Mouse (Mus musculus): ENCODE measurements around the gene Olfr1346.
"Not testable (repeated sequence)": the region's sequence is repeated elsewhere in the genome, so short reads cannot be mapped to it uniquely, and the experiment has no call there.

The Olfr1346 gene

GRCm38 (mm10) chr7:6466951-6467350 is at the start of gene Olfr1346:
TSS of gene Olfr1346 (plus strand) at chr7:6467101.
- no peak for DNase-seq

DNA sequence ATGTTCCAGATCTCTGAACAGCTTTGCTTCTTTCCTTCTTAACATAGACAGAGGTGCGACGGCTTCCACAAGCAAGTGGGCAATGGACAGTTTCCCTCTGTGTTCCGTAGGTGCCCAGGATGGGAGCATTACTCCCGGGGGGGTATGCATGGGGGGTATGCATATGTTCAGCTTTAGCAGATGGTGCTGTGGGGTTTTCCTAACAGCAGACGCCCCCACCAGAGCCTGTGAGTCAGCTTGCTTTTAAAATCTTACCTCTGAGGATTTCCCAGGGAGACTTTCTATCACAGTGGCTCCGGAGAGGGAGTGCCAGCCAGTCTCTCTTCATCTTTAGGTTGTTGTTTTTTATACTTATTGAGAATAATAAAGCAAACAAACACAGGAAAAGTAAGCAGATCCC is 47.0 kb upstream of the Olfr1346 start:
- no peak for DNase-seq

DNA sequence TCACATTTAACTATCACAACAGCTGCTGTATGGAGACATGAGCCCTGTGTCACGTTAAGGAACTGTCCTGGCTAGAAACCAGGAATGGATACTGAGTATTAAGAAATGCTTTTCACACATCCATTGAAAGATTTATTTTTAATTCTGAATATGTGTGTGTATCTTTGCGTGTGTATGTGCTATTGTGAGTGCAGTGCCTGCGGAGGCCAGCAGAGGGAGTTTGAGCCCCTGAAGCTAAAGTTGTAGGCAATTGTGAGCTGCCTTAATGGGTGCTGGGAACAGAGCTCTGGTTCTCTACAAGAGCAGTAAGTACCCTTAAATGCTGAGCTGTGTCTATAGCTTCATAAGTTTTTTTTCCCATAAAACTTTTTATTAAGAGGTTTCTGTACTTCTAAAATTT is 37.5 kb upstream of the Olfr1346 start:
- DNase-seq = no peak

DNA sequence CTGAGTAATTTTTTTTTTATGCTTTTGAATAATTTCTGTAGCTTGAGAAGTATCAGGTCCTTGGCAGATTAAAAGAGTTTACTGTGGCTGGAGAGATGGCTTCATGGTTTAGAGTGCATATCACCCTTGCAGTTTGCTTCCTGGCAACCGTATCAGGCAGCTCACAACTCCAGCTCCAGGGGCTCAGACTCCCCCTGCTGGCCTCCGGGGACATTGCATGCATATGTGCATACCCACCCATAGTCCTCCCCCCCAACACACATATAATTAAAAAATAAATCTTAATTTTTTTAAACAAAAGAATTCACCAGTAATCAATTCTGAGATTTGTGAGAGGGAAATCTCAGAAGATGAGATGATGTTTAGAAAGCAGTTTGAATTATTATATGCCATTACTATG is 36.6 kb upstream of the Olfr1346 start:
- DNase-seq = no peak

DNA sequence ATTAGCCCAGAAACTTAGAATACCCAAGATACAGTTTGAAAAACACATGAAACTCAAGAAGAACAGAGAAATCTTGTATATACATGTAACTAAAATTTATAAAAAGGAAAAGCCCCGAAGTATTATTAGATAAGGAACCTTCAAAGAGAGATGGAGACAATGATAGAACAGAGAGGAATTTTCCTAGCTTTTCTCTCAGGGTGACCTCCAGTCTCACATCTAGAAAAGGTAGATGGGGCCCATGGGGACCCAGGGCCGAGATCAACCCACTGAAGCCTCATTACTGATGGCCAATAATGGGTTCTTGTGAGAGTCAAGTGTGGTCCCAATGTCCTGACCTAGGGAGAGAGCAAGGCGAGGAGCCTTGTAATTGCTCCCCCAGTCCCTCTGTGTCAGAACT is 28.5 kb upstream of the Olfr1346 start, which contains the start of gene Olfr1344:
Gene Olfr1344, plus strand, starts transcription at position 301 of the 400 bp plus-strand sequence.
- DNase-seq = no peak

- no peak for DNase-seq
Observed at GRCm38 (mm10) chr7:6441173-6441572, 25.7 kb upstream of the Olfr1346 start.

- no peak for DNase-seq
Observed at GRCm38 (mm10) chr7:6447771-6448170, 19.1 kb upstream of the Olfr1346 start.

GRCm38 (mm10) chr7:6455868-6456267 is 11.0 kb upstream of the Olfr1346 start, which contains the start of gene Olfr1336:
TSS of gene Olfr1336 (plus strand) at chr7:6456168.
- no peak for DNase-seq

GRCm38 (mm10) chr7:6456399-6456798 is 10.5 kb upstream of the Olfr1346 start:
- DNase-seq = no peak

GRCm38 (mm10) chr7:6477633-6478032 is 10.7 kb downstream of the Olfr1346 start:
- not testable (repeated sequence) for DNase-seq

DNA sequence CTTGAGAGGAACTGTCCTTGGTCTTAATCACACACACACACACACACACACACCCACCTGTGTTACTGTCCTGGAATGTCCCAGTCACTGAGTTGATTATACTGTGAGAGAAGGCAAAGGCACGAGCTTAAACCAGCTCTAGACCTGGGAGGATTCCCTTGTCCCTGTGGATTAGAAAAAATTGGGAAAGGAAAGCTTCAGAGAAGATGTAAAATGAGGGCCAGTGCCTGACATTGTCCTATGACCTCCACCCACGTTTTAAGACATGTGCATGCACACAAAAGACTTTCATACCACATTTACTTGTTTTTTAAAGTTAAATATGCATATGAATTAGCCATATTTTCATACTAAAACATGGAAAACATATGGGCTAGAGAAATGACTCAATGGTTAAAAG is 19.9 kb downstream of the Olfr1346 start, which contains the start of gene Olfr5:
Gene Olfr5, minus strand, starts transcription at position 101 of the 400 bp plus-strand sequence.
- no peak for DNase-seq

- no peak for DNase-seq
Observed at GRCm38 (mm10) chr7:6499655-6500054, 32.8 kb downstream of the Olfr1346 start, which contains the start of gene Olfr1347. TSS of gene Olfr1347 (minus strand) at chr7:6499755.

DNA sequence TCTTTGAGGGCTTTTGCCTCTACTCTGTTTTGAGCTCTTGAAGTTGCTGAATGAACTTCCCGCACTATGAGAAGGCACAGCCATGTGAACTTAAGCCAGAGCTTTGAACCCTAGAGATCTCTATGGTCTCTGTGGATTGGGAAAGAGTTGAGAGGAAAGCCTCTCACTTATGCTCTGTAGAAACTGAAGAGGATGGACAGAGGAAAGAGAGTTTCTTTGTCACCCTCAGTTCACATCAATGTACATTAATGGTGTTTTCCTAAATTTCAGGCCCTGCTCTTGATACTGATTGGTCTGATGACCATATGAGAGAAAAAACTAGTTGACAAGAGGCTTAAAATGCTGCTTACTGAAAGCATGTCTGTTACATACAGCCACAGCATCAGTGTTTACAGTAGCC is 41.7 kb downstream of the Olfr1346 start, which contains the start of gene Olfr1348:
Gene Olfr1348, minus strand, starts transcription at position 101 of the 400 bp plus-strand sequence.
- DNase-seq = no peak

- no peak for DNase-seq
Observed at GRCm38 (mm10) chr7:6521666-6522065, 54.8 kb downstream of the Olfr1346 start.

DNA sequence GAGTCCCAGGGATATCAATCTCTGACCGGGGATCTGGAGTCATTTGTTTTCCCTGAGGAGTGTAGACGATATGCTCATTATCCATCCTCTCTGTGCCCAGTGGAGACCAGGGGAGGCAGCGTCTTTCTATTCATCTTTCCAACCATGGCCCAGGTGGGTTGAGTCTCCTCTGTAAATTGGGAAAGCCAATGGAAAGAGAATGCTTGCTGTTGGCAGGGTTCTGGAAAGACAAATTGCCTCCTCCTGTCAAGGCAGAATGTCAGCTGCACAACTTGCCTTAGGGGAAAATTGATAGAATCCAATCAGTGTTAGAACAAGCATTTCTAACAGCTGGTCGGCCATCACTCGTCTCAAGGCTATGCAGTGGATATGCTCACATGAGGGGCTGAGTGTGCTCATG is 55.9 kb downstream of the Olfr1346 start, which contains the start of gene Olfr1349:
Gene Olfr1349, minus strand, starts transcription at position 101 of the 400 bp plus-strand sequence.
- no peak for DNase-seq

GRCm38 (mm10) chr7:6525001-6525400 is 58.1 kb downstream of the Olfr1346 start:
- no peak for DNase-seq

DNA sequence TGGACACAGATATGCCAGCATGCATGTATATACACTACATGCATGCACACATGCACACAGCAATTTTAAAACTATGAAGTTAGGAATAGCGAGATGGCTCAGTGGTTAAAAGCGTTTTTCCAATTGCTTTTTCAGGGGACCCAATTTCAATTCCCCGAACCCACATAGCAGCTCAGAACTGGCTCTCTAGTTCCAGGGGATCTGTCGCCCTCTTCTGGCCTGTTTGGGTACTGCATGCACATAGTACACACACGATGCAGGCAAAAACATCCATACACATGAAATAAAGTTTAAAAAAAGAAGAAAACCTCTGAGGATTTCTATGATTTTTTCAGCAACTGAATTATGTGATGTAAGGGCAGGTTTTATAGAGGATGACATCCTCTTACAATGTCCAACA is 59.2 kb downstream of the Olfr1346 start:
- no peak for DNase-seq

Measured in thymus, adult 18-20 months (tissue).